Mouse (Mus musculus) urinary bladder, postnatal 14 days (tissue): ENCODE measurements around the gene Lrrc75b.
"Not testable (repeated sequence)": the region's sequence is repeated elsewhere in the genome, so short reads cannot be mapped to it uniquely, and the experiment has no call there.

ENCODE experiments used
- DNase-seq: peaks from one replicate; pipeline ENCODE4 v3.0.0; 2021; ENCODE audit warnings: low spot score

Lrrc75b gene

DNA sequence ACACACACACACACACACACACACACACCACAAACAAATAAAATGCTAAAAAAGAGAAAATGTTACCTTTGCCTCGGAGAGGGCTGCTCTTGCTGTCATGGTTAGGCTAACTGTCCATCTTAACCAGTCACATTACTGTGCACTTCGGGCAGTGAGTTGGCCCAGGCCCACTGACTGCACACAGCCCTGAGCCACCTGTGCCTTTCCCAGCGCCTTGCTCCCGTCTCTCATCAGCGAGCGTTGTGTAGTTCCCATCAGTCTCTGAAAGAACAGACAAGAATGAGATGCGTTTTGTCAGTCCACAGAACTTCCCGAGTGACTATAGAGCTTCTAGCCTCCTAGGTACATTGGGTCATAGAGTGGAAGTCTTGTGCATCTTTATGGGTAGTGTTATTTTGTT lies 25.9 kb downstream of the Lrrc75b start:
- no peak for DNase-seq

DNA sequence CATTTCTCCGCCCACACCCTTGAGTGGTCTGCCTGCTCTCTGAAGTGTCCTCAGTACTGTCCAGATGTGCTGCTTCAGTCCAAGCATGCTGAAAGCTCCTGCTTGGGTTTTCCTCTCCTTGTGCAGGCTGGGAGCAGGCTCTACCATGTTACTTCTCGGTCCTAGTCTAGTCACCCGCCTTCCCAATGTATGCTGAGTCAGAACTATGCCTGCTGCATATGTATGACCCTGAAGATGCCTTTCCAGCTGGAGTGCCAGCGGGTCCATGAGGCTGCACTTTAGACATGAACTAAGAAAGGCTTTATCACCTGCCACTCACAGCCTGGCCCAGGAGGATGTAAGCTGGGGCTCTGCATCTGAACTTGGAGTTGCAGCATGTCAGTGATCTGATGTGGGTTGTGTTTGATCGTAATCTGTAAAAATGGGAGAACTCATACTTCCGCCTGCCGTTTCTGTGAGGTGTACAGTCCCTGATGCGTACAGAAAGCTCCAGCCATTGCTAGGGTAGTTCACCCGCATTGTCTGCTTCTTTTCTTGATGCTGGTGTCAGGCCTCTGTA lies 28.5 kb downstream of the Lrrc75b start:
- DNase-seq = no peak

- no peak for DNase-seq
Observed at GRCm38 (mm10) chr10:75530322-75530721, 29.8 kb downstream of the Lrrc75b start.

DNA sequence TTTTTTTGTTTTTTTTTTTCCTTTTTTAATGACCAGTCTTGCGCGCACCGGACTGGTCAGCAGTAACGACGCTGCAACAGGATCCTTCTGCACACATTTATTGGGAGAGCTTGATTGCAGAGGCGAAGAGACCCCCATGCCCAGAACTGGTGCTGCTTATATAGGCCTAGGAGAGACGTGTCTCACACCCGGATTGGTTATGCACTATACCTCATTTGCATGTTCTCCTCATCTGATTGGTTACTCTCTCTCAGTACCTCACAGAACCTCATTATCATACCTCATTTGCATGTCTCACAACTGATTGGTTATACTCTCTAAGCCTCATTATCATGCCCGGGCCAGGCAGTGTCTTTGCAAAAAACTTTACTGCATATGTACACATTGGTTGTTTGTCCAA lies 34.7 kb downstream of the Lrrc75b start:
- DNase-seq = not testable (repeated sequence)

DNA sequence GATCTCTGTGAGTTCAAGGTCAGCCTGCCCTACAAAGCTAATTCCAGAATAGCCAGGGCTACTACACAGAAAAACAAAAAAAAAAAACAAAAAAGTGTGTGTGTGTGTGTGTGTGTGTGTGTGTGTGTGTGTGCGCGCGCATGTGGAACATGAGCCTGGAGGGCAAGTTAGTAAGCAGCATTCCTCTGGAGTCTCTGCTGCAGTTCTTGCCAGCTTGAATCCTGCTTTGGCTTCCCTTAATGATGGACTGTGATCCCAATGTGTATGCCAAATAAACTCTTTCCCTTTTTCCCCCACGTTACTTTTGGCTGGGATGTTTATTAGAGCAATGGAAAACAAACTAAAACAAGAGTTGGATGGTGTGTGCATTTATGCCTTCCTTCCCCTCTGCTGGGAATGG lies 38.5 kb downstream of the Lrrc75b start:
- DNase-seq = no peak

GRCm38 (mm10) chr10:75520581-75520980 lies 39.5 kb downstream of the Lrrc75b start:
- no peak for DNase-seq

GRCm38 (mm10) chr10:75517758-75518143 lies 42.4 kb downstream of the Lrrc75b start, which contains the start of gene Gucd1:
Gucd1 (minus strand) TSS chr10:75517972.
- peak; percentile 97 for DNase-seq

DNA sequence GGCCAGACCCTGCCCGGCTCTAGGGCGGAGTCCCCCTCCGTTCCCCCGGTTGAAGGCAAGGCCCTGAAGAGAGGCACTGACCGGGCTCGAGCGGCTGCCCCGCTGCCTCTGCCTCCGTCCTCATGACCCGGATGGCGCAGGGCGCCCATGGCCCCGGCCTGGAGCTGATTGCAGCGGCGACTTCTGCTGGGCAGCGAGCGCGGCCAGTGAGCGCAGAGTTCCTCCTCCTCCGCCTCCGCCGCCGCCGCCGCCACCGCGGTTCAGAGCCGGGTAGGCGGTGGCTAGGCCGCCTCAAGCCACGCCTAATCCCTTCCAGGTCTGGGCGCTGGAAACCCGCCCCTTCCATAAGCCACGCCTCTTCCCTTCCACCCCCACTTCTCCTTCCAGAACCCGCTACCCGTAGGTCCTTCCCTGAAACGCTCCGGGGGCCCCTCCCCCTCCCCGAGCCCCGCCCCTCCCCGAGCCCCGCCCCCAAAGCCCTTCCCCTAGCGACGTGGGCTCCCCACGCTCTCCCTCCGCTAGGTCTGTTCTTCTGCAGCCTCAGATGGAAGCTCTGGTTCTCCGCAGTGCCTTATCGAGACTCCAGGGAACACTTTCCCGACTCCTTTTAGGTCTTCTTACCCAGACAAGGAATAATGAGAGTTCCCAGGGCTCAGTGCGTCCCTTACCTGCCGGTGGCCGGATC lies 42.9 kb downstream of the Lrrc75b start, which contains the start of gene Snrpd3:
Snrpd3 (plus strand) TSS at position 479 of the 685 bp plus-strand sequence.
- DNase-seq = peak; percentile 95

DNA sequence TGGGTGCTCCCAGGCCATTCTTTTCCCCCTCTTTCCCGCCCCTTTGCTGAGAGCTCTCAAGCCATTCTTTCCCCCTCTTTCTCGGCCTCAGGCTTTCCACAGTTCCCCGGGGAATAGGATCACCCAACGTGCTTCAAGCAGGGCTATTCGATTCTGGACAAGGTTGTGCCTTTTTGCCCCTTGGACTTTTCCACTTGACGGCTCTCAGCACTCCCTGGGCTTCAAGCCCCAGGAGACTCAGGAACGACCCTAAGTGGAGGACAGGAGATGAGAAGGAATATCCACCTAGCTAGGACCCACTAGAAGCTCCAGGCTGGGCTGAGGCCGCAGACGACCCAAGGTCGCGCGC lies 43.4 kb downstream of the Lrrc75b start:
- peak; percentile 11 for DNase-seq

DNA sequence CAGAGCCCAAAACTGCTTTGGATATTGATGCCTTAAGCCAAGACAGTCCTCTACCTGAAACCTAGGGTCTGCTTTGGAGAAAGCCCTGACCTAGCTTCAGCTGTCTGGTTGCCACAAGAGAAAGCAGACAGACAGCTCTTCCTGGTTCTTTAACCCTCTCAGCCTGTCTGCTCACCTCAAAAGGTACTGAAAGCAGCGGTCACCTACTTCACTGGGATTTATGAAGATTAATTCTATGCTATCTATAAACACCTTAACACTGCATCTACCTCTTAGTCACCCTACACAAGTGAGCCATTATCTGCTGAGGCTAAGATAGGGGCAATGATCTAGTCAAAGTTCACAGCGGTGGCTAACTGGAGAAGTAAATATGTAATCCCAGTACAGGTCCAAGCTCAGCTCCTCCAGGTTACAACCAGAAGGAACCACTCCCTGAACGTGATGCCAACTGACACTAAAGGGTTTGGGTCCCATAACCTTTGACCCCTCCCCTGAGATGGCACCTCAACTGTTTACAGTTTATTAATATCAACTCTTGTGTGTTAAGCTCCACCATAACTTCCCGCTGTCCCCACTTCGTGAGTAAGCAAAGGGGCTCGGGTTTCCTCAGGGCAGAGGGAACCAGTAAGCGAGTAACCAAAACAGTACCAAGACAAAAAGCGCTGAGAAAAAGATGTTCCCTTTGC lies 43.9 kb downstream of the Lrrc75b start:
- DNase-seq = no peak

GRCm38 (mm10) chr10:75515216-75516037 lies 44.7 kb downstream of the Lrrc75b start:
- no peak for DNase-seq

GRCm38 (mm10) chr10:75514361-75514760 lies 45.8 kb downstream of the Lrrc75b start:
- DNase-seq = no peak

- DNase-seq = no peak
Observed at GRCm38 (mm10) chr10:75513306-75514067, 46.6 kb downstream of the Lrrc75b start.

DNA sequence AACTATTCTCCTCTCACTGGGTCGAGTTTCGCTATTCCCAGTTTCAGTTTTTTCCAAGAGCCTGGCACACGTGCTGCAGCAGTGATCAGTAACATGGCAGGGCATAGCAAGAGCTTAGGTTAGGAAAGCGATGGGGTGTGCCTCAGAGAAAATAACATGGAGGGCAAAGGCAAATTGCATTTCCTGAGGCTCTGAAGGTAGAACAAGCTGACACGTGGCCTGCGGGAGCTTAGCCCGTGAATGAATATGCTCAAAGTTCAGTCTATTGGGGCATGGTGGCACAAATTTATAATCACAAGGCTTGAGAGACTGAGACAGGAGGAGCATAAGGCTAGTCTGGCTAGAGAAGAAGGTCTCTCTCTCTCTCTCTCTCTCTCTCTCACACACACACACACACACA lies 47.3 kb downstream of the Lrrc75b start:
- no peak for DNase-seq

DNA sequence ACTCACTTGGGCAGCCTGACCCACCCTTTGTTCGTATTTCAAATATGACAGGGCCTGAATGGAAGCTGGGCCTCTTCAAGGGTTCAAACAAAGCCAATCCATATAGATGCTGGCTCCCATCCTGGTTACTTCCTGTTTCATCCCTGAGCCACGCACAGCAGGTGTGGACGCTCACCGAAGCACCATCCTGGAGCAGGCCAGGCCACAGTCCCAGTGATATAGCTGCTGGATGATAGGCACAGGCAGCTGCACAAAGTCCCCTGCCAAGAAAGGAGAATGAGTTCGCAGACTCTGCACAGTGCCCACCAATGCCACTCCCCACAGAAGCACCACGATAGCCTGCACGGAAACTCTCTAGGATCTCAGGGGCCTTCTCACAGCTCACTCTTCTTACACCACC lies 48.2 kb downstream of the Lrrc75b start:
- no peak for DNase-seq

GRCm38 (mm10) chr10:75511060-75511459 lies 49.1 kb downstream of the Lrrc75b start:
- DNase-seq = no peak

DNA sequence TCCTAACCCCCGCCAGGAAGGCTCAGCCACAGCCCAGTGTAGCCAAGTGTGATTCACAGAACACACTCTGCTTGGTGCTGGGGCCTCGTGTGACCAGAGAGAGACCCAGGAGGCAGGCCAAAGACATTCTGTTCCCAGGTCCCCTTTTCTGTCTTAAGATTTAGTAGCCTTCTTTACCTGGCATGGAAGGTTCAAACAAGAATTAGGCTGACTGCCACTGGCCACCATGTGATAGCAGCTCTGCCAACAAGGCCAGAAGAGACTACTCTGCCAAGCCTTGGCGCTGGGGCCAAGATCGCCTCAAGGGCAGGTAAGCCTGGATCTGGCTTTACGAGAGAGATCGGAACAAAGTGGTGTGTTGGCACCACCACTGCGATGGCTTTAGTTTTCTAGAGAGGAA lies 49.7 kb downstream of the Lrrc75b start:
- peak; percentile 29 for DNase-seq

DNA sequence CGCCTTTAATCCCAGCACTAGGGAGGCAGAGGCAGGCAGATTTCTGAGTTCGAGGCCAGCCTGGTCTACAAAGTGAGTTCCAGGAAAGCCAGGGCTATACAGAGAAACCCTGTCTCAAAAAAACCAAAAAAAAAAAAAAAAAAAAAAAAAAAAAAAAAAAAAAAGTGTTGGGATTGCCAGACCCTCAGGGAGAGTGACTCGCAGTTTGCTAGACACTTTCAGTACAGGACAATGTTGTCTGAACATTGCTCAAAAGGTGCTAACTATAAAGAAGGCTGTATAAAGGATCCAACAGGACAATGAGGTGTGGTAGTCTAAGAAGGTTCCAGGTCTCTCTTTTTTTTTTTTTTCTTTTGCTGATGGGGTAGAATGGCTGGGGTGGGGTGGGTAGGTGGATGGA lies 54.2 kb downstream of the Lrrc75b start:
- DNase-seq = not testable (repeated sequence)

DNA sequence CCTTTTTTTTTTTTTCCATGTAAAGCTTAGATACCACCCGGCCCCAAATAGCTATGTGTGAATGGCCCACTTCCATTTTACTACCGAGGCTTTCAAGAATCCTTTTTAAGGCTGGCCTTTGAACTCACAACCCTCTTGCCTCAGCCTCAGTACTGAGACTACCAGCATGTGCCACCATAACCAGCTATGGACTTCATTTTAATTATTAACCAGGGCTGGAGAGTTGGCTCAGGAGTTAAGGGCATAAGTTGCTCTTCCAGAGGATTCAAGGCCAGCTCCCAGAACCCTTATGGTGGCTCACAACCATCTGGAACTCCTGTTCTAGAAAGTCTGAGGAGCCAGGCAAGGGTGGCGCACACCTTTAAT lies 55.0 kb downstream of the Lrrc75b start:
- DNase-seq = no peak

DNA sequence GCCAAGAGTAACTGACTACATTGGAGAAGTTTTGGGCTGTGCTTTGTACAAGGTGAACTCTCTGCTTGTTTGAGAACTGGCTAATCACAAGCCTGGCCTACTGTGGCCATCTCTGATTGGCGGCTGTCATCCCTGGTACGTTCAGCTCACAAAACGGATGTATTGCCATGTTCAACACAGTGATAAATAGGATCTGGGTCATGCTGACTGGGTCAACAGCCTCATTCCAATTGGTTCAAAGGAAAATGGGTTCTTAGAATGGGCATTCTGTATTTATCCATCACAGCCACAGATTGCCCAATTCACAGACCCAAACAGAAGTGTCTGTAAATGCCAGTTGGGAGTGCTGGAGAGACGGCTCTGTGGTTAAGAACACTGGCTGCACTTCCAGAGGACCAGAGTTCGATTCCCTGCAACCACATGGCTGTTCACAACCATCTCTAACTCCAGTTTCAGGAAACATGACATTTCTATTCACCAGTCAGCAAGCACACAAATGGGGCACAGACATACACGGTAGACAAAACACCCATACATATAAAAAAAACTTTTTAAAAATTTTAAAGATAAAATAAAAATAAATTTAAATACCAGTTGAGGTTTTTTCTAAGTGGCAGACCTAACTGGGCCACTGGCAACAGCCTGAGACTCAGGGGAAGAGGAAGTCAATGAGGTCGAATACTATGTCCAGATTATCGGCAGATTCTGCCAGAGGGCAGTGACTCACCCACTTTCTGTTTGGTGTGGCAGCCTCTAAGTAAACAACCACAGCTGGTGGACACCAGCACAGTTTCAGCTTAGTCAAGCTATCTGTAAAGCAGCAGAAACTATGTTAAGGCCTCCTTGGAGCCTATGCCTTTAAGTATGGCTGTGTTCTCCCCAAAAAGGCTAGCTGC lies 55.6 kb downstream of the Lrrc75b start:
- DNase-seq = peak; percentile 35

- no peak for DNase-seq
Observed at GRCm38 (mm10) chr10:75503692-75504091, 56.4 kb downstream of the Lrrc75b start.
